Mouse (Mus musculus): Measurements from ENCODE around the gene Lpar6.

Lpar6 gene

DNA sequence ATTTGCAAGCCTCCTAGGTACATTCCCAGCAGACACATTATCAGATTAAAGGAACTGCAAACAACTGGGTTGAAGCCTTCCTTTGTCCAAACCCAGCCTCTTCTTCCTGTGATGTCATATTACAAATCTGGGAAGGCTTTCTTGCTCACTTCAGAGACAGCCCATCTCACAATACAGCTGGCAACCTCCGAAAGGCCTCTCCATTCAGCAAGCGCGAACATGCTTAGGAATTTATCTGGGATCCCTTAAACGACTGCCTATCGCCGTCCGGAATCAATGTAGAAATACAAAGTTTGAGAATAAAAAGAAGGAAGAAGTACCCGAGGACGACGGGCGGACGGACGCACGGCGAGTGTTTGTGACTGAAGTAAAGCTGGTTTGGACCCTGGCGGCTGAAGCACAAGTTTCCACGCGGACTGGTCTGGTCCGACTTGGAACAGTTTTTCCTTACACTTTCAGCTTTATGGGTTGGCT lies at the start of gene Lpar6:
Lpar6 (plus strand) TSS at position 48 of the 474 bp plus-strand sequence.
- no peak for DNase-seq

GRCm38 (mm10) chr14:73199058-73199457 lies 38.6 kb upstream of the Lpar6 start:
- no peak for DNase-seq

DNA sequence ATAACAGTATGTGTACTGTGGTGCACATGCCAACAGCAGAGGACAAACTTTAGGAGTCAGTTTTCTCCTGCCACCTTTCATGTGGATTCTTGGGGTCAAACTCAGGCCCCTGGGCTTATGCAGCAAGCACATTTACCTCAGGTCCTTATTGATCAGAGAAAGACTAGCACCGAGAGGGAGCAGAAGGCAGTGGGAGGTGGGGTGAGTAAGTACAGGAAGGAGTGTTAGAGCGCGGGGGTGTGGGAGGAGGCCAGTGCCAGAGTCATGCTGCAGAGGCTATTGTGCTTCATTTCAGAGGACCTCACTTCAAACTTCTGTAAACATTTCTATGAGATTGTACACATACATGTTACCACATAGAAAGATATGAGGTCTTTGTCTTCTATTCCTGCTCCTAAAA lies 36.2 kb upstream of the Lpar6 start:
- DNase-seq: no peak

- DNase-seq: no peak
These were observed 33.7 kb upstream of the Lpar6 start for GRCm38 (mm10) chr14:73204016-73204415.

- DNase-seq: no peak
These were observed 28.4 kb upstream of the Lpar6 start for GRCm38 (mm10) chr14:73209262-73209661.

GRCm38 (mm10) chr14:73210196-73210595 lies 27.5 kb upstream of the Lpar6 start:
- no peak for DNase-seq

DNA sequence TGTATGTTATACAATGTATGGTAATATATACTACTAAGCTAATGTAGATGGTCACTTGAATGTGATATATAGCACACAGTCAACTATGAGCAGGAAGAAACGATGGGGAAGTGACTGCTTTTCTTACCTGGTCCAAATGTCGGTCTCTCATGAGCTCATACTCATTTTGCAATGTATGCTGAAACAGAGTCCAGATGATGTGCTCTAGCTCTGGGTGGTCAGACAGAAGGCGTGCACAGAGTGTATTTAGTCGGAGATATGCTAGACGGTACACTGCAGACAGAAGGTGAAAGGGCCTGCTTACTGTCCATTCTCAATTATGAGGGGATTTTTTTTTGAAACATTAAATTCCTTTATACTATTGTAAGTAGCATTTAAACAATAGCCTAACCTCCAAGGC lies 26.2 kb upstream of the Lpar6 start:
- DNase-seq: no peak

DNA sequence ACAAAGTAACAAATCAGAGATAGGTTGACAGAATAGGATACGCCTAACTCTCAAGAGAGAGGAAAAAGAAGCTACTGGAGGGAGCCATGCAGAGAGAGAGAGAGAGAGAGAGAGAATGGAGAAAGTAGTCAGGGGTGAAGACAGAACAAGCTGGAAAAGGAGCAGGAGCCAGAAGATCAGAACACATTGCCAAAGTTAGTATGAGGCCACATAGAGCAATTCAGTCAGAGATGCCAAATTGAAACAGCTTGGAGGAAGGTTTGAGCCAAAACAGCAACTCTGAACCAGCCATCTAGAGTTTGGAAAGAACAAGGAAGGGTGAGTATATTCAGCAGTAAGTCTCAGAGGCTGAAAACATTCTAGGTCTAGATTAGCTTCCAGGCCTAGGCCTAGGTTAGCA lies 20.6 kb upstream of the Lpar6 start:
- no peak for DNase-seq

- DNase-seq: no peak
These were observed 15.3 kb upstream of the Lpar6 start for GRCm38 (mm10) chr14:73222316-73222970.

GRCm38 (mm10) chr14:73226346-73226745 lies 11.3 kb upstream of the Lpar6 start:
- no peak for DNase-seq

GRCm38 (mm10) chr14:73226849-73227248 lies 10.8 kb upstream of the Lpar6 start:
- no peak for DNase-seq

DNA sequence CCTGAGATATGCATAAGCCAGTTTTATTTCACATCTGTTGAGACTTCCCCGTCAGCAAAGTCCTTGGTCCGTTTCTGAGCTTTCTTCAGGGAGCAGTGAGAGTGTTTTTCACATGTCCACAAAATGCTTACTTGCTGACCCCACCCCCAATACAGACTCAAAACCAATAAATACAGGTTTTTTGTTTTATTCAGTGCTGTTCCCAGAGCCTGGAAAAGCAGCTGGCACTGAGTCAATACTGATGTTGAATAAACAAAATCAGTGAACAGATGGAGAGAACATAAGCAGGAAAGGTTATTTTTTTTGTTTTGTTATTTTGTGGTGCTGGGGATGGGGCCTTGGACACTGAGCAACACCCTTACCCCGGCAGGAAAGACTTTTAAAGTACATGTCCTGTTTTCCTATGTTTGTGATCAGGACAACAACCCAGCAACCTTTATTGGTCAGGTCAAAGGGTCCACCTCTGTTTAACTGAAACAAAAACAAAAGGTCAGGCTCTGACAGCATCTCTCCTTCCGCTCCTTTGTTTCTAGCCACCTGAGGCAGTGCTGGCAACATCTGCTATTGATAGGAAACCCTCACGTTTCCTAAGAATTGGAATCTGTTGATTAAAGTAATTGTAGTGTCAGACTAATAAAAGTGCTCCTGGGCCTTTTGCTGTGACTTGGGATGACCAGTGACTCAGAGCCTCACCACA lies 6.3 kb upstream of the Lpar6 start:
- no peak for DNase-seq

DNA sequence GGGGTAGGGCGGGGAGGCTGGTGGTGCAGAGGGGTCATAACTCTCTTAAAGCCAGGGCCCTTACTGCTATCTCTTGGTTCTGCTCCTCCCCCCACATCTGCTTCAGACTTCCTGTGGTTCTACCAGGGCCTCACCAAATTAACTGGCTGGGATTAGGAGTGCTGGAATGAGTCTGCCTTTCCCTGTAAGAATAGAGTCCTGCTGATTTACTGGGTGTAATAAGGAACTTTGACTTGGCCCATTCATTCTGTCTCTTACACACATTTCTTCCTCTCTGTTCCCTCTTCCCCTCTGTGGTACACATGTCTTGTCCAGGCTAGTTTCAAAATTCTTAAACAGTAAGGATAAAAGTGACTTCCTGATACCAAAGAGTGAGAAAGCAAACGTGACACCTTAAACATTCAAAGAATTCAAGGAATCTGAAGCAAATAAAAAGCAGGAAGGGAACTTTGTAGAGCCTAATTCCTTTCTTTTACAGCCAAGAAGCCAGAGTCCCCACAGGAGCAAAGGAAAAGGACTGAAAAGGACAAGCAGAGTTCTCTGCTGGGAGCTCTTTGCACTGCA lies 3.1 kb upstream of the Lpar6 start:
- DNase-seq: no peak

DNA sequence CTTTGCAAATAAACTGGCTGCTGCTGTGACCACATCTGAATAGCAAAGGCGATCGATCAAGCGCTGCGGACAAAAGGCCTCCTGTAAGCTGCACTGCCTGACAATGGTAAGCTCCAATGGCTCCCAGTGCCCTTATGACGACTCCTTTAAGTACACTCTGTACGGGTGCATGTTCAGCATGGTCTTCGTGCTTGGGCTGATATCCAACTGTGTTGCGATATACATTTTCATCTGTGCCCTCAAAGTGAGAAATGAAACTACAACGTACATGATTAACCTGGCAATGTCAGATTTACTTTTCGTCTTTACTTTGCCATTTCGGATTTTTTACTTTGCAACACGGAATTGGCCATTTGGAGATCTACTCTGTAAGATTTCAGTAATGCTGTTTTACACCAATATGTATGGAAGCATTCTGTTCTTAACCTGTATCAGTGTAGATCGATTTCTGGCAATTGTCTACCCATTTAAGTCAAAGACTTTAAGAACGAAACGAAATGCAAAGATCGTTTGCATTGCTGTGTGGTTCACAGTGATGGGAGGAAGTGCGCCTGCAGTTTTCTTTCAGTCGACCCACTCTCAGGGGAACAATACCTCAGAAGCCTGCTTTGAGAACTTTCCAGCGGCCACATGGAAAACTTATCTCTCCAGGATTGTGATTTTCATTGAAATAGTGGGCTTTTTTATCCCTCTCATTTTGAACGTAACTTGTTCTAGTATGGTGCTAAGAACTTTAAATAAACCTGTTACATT lies 979 bp downstream of the Lpar6 start:
- no peak for DNase-seq

DNA sequence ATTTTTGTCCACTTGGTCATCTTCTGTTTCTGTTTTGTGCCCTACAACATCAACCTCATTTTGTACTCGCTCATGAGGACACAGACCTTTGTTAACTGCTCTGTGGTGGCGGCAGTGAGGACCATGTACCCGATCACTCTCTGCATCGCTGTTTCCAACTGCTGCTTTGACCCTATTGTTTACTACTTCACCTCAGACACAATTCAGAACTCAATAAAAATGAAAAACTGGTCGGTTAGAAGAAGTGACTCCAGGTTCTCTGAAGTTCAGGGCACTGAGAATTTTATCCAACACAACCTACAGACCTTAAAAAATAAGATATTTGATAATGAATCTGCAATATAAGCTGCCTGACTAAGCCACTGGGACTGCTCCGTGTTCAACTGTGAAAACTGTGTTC lies 1.6 kb downstream of the Lpar6 start:
- DNase-seq: no peak

DNA sequence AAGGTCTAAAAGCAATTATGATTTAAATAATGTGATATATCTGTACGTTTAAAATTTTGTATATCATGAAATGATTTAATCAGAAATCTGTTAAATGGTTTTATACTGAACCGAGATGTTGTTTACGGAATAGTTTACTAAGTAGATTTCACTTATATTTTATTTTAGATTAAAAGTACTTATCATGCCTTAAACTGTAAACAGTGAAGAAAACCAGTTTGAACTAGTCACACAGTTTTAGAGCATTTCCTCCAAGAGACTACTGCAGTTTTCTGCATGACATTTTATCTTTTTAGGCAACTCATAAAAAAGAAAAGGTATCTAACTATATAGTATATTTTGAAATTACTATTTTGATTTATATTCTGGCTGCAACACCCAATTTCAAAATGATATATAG lies 2.2 kb downstream of the Lpar6 start:
- DNase-seq: no peak

DNA sequence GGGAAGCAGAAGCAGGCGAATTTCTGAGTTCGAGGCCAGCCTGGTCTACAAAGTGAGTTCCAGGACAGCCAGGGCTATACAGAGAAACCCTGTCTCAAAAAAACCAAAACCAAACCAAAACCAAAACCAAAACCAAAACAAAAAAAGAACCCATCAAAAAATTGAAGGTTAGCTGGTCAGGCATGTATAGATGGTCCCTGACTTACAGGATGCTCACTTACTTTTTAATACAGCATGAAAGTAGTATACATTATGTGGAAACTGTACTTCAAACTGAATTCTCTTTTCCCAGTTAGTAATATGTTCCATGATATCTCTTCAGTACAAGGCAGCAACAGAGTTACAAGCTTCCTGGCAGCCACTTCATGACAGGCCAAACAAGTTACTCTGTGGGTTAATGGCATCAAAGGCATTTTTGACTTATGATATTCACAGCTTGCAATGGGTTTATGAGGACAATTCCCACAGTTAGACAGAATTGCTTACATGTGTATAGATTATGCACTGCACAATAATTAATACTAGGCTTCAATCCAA lies 6.4 kb downstream of the Lpar6 start:
- DNase-seq: no peak

DNA sequence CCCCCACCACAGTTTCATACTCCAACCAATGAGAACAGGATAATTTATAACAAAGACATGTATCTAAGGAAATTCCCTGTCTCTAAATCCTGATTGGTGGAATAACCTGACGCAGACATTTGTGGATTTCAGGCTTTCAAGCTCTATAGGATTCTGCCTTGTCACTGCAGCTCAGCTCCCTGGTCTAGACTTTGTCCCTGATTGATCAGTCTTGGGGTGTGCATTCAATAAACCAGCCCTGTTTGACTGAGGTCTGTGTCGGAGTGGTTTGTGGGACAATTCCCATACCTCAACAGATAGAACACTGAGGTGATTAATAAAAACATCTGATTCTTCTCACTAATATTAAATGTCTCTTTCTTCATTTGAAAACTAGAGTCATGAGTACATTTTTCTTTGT lies 12.4 kb downstream of the Lpar6 start:
- DNase-seq: no peak

- no peak for DNase-seq
These were observed 14.6 kb downstream of the Lpar6 start for GRCm38 (mm10) chr14:73252276-73252675.

DNA sequence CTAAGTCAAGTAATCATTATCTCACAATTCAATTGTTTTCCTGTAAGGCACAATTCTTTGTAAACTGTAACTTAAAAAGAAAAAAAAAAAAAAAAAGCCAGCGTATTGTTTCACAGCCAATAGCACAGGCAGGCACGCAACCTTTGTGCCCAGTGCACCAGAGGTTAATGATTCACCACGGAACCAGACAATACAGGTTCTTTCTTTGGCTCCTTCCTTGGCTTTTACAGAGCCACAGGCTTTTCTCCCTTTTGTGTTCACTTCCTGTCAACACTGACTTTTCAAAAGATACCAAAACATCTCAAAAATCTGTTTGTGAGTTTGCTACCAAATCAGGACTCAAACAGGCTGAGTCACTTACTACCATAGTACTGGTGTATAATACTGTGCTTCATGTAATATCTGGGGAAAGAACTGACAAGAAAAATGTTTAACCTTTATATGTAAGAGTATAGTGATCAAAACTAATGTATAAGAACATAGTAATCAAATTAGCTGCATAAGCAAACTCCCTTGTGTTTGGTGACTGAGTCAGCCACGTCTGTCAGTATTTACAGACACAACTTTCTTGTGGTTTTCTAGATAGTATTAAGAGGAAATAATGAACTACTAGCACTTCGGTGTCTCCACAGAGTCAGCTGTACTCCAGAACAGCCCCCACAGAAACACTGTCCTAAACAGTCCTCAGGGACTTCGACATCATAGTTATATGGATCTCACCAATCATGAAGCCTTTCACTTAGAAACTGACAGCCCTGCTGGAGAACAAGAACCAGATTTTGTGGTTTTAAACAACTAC lies 16.0 kb downstream of the Lpar6 start:
- no peak for DNase-seq

DNA sequence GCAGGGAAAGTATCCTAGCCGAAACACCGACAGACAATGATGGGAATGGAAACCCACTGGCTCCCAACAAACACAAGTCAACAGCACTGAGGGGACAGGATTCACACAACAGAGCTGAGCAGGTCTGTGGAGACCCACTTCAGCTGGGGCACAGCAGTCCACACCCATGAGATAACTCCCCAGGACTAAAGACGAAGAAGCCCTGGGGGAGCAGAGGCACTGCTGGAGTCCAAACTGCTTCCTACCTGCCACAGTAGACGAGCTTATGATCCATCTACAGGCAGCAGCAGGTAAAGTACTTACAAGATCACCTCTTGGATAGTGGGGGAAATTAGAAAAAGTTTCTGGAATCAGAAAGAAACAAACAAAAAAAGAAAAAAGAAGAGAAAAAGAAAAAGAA lies 16.7 kb downstream of the Lpar6 start:
- no peak for DNase-seq

DNA sequence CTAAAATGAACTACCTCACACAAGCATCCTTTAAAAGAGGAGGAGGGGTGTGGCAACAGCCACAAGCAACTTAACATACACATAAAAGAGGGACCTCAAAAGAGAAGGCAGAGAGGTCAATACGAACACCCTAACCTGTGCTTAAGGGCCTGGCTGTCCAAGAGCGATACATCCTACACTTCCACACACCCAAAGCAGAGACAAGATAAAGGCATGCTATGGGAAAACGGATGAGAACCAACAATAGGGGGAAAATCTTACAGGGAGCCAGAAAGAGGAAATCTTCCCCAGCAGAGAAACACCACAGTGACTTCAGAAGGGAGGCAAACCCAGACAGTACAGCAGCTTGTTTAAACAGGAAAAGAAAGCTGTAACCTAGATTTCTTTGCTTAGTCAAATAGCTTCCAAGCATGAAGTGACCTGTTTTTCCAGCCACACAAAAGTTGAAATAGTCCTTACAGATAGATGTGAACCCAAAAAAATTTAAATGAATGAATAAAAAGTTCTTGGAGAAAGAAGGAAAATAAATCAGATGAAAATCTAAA lies 17.8 kb downstream of the Lpar6 start:
- DNase-seq: no peak

Measured in cerebellum, adult 11 months (tissue).